ENCODE assay signal across 9 mouse cellular contexts in genomic region chr12:77223595-77223994, GRCm38 (mm10). TPM values are rescaled to one million over a fixed set of nuclear protein-coding genes. Genes with fewer than 3 reads are reported as not detected.
DNase-seq lines count a peak whose midpoint lies in the region.
"Had no signal": no experiment of that assay in that cellular context is flagged by ENCODE, and none has a peak within 500 bp of the region (broad histone marks: within the 10 kb centered on the region; RNA-seq: fewer than 3 reads in every experiment).

No protein-coding gene starts in this region.

- DNase-seq in lung, adult 18-20 months, result peak; percentile 11 to 21
- DNase-seq in lung, postnatal 10 days, result no peak
- DNase-seq in 3134 (ENCODE audit: extremely low read depth, insufficient read length, low spot score) (peak; percentile 69), 3T3-L1 (ENCODE audit: low read depth, low spot score) (peak; percentile 98)
- DNase-seq in adrenal gland, adult 8-10 months, result peak; percentile 75
- no peak for DNase-seq in neural tube, embryonic 10.5 days (ENCODE audit: extremely low spot score, low spot score)
- DNase-seq in spleen, postnatal 4 days (ENCODE audit: low spot score in 2 of 2), result no peak
- DNase-seq: cerebellum, adult 11-12 months; lung, embryonic 14.5 days had no signal

RNA-seq across cellular contexts. Expression of gene Fut8, which starts 14.3 kb away (rescaled TPM):
- total RNA-seq in adrenal gland, adult 8-10 months (2022), result 10 to 100 TPM; 38.1 to 45.6 (median 39.2) TPM

Comparison
In these comparisons a context has a peak if more than half of its experiments do, and no peak if none do; other contexts are left out.
1. DNase-seq: peak in lung, adult 18-20 months (2 of 2), 3134 (single experiment), 3T3-L1 (single experiment) and adrenal gland, adult 8-10 months (single experiment); none in lung, postnatal 10 days (single experiment), neural tube, embryonic 10.5 days (single experiment) and spleen, postnatal 4 days (0 of 2).